Mouse (Mus musculus): ENCODE data around the gene Arhgef10l. TPM values are rescaled to one million over a fixed set of nuclear protein-coding genes. Genes with fewer than 3 reads are reported as not detected.
A peak's percentile ranks its signal among the peaks of the same experiment; 100 is the strongest.

Gene Arhgef10l
- polyA plus RNA-seq (2012; rRNA removed) = 22.2 and 26.0 TPM in 2 replicates

- no peaks in the 10 kb centered on the region for H3K36me3 ChIP-seq (ENCODE audit: control insufficient read depth, insufficient read depth, low read length)
- no peaks in the 10 kb centered on the region for H3K27me3 ChIP-seq (ENCODE audit: control insufficient read depth, insufficient read depth, low read length)
- no peak within 1 kb of the TSS for H3K27ac ChIP-seq (ENCODE audit: control insufficient read depth, insufficient read depth, low read length)
- WGBS = 87% methylated on average over 11 of the region's 11 CpGs
- H3K4me3 ChIP-seq (ENCODE audit: control insufficient read depth, insufficient read depth, low read length) = no peak within 1 kb of the TSS
- H3K4me1 ChIP-seq (replicated peaks; ENCODE audit: control insufficient read depth, insufficient read depth, low read length) = no peaks in the 10 kb centered on the region
- no peak for DNase-seq
- TF ChIP-seq CTCF (IDR thresholded peaks at IDR 0.05; ENCODE audit: borderline replicate concordance, control insufficient read depth, extremely low read depth, insufficient read depth, low read length, poor library complexity) (no peak), POLR2A (IDR thresholded peaks at IDR 0.05; ENCODE audit: control insufficient read depth, extremely low read depth, insufficient read depth, low read length, poor library complexity) (no peak)
These were observed at the start of gene Arhgef10l for GRCm38 (mm10) chr4:140665760-140666159. Arhgef10l (minus strand) TSS chr4:140666012.

DNA sequence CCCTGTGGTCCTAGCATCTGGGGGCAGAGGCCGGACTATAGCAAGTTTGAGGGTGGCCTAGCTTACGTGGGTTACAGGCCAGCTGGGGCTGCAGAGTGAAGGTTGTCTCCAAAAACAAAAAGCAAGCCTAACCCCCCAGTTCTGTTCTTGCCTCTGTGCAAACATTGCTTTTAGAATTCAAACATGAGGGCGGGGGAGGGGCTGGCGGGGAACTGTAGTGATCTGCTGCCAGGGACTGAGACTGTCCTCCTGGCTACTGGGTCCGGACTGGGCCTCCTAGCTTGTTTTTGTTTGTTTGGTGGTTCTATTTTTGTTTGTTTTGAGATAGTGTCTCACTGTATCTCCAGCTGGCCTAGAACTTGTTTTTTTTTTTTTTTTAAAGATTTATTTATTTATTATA is 48.8 kb upstream of the Arhgef10l start:
- no peak for DNase-seq
- H3K4me3 ChIP-seq (ENCODE audit: control insufficient read depth, insufficient read depth, low read length) = no peak overlapping the region
- 97% methylated on average over 5 of the region's 5 CpGs for WGBS
- no peak overlapping the region for H3K27ac ChIP-seq (ENCODE audit: control insufficient read depth, insufficient read depth, low read length)
- no peaks in the 10 kb centered on the region for H3K4me1 ChIP-seq (replicated peaks; ENCODE audit: control insufficient read depth, insufficient read depth, low read length)
- TF ChIP-seq POLR2A (IDR thresholded peaks at IDR 0.05; ENCODE audit: control insufficient read depth, extremely low read depth, insufficient read depth, low read length, poor library complexity) (no peak), CTCF (IDR thresholded peaks at IDR 0.05; ENCODE audit: borderline replicate concordance, control insufficient read depth, extremely low read depth, insufficient read depth, low read length, poor library complexity) (no peak)
- peaks cover 88% of the 10 kb centered on the region for H3K36me3 ChIP-seq (ENCODE audit: control insufficient read depth, insufficient read depth, low read length)
- H3K27me3 ChIP-seq (ENCODE audit: control insufficient read depth, insufficient read depth, low read length) = no peaks in the 10 kb centered on the region

DNA sequence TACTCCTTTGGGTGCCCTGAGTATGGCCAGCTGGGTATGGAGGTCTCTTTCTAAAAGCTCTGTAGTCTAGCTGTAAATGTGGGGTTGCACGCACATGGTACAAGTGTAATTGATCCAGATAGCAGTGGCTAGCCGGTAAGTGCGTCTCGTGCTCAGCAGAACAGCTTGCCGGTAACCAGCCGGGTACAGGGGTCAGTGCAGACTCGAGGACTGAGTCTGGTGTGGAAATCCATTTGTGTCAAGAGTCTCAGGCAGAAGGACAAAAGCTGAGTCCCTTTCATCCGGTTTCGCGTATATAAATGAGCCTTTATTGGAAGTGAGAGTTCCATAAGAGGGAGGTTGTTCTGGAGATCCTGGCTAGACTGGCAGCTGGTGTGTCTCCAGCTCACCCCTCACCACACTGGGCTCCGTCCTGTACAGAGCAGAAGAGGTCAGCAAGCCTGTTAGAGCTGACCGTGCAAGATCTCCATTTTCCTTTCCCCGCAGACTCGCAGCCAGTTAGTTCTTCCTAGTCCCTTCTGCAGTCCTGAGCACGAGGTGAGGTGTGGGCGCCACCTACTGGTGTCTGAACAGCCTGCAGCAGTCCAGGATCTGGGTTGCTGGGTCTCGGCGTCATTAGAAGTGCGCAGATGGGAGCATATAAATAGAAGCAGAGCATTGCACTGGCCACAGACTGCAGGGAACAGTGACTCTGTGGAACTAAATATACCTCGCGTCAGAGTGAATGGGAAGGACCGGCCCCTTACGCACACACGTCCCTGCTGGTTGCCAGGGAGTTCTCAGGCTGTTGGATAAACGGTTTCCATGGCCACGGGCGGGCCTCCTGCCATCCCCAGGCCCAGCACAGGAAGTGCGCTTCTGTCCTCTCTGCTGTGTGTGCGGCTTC is 47.9 kb upstream of the Arhgef10l start:
- H3K27ac ChIP-seq (ENCODE audit: control insufficient read depth, insufficient read depth, low read length) = no peak overlapping the region
- no peaks in the 10 kb centered on the region for H3K4me1 ChIP-seq (replicated peaks; ENCODE audit: control insufficient read depth, insufficient read depth, low read length)
- H3K36me3 ChIP-seq (ENCODE audit: control insufficient read depth, insufficient read depth, low read length) = peaks cover 85% of the 10 kb centered on the region
- TF ChIP-seq POLR2A (IDR thresholded peaks at IDR 0.05; ENCODE audit: control insufficient read depth, extremely low read depth, insufficient read depth, low read length, poor library complexity) = 0 out of 2 replicates have a peak, but pooled peaks have one; percentile 22
- peak; percentile 86 for TF ChIP-seq CTCF (IDR thresholded peaks at IDR 0.05; ENCODE audit: borderline replicate concordance, control insufficient read depth, extremely low read depth, insufficient read depth, low read length, poor library complexity)
- no peak overlapping the region for H3K4me3 ChIP-seq (ENCODE audit: control insufficient read depth, insufficient read depth, low read length)
- no peaks in the 10 kb centered on the region for H3K27me3 ChIP-seq (ENCODE audit: control insufficient read depth, insufficient read depth, low read length)
- DNase-seq = peak; percentile 79
- 75% methylated on average over 29 of the region's 29 CpGs for WGBS

- TF ChIP-seq POLR2A (IDR thresholded peaks at IDR 0.05; ENCODE audit: control insufficient read depth, extremely low read depth, insufficient read depth, low read length, poor library complexity) (no peak), CTCF (IDR thresholded peaks at IDR 0.05; ENCODE audit: borderline replicate concordance, control insufficient read depth, extremely low read depth, insufficient read depth, low read length, poor library complexity) (no peak)
- 98% methylated on average over 5 of the region's 5 CpGs for WGBS
- Histone ChIP-seq H3K27me3 (ENCODE audit: control insufficient read depth, insufficient read depth, low read length) (no peaks in the 10 kb centered on the region), H3K4me3 (ENCODE audit: control insufficient read depth, insufficient read depth, low read length) (no peak overlapping the region), H3K4me1 (replicated peaks; ENCODE audit: control insufficient read depth, insufficient read depth, low read length) (no peaks in the 10 kb centered on the region), H3K27ac (ENCODE audit: control insufficient read depth, insufficient read depth, low read length) (no peak overlapping the region), H3K36me3 (ENCODE audit: control insufficient read depth, insufficient read depth, low read length) (peaks cover 71% of the 10 kb centered on the region)
- no peak for DNase-seq
These were observed 45.5 kb upstream of the Arhgef10l start for GRCm38 (mm10) chr4:140711360-140711759.

DNA sequence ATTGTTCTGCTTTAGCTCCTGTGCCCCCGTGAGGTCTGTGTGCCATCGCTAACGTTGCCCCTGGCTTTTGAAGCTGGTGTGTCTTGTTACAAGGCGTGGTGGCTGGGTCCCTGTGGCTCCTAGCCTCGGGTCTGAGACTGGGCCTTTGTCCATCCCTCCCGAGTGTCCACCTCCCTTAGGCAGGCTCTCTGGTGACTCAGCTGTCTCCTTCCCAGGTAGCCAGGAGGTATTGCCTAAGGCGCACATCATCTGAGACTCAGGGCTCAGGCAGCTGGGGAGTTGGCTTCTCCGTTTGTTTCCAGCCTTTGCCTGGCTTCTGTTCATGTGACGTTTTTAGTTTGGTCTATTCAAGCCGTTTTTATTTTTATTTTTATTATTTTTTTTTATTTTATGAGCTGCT is 45.0 kb upstream of the Arhgef10l start:
- WGBS = 92% methylated on average over 10 of the region's 10 CpGs
- Histone ChIP-seq H3K27ac (ENCODE audit: control insufficient read depth, insufficient read depth, low read length) (no peak overlapping the region), H3K36me3 (ENCODE audit: control insufficient read depth, insufficient read depth, low read length) (peaks cover 65% of the 10 kb centered on the region), H3K27me3 (ENCODE audit: control insufficient read depth, insufficient read depth, low read length) (no peaks in the 10 kb centered on the region), H3K4me3 (ENCODE audit: control insufficient read depth, insufficient read depth, low read length) (no peak overlapping the region), H3K4me1 (replicated peaks; ENCODE audit: control insufficient read depth, insufficient read depth, low read length) (no peaks in the 10 kb centered on the region)
- no peak for DNase-seq
- TF ChIP-seq POLR2A (IDR thresholded peaks at IDR 0.05; ENCODE audit: control insufficient read depth, extremely low read depth, insufficient read depth, low read length, poor library complexity) (no peak), CTCF (IDR thresholded peaks at IDR 0.05; ENCODE audit: borderline replicate concordance, control insufficient read depth, extremely low read depth, insufficient read depth, low read length, poor library complexity) (no peak)

- Histone ChIP-seq H3K4me1 (replicated peaks; ENCODE audit: control insufficient read depth, insufficient read depth, low read length) (no peaks in the 10 kb centered on the region), H3K27ac (ENCODE audit: control insufficient read depth, insufficient read depth, low read length) (no peak overlapping the region), H3K27me3 (ENCODE audit: control insufficient read depth, insufficient read depth, low read length) (no peaks in the 10 kb centered on the region), H3K4me3 (ENCODE audit: control insufficient read depth, insufficient read depth, low read length) (no peak overlapping the region), H3K36me3 (ENCODE audit: control insufficient read depth, insufficient read depth, low read length) (peaks cover 56% of the 10 kb centered on the region)
- DNase-seq = no peak
- TF ChIP-seq CTCF (IDR thresholded peaks at IDR 0.05; ENCODE audit: borderline replicate concordance, control insufficient read depth, extremely low read depth, insufficient read depth, low read length, poor library complexity) (no peak), POLR2A (IDR thresholded peaks at IDR 0.05; ENCODE audit: control insufficient read depth, extremely low read depth, insufficient read depth, low read length, poor library complexity) (no peak)
- WGBS = 72% methylated on average over 10 of the region's 10 CpGs
These were observed 43.8 kb upstream of the Arhgef10l start for GRCm38 (mm10) chr4:140709617-140710016.

Data from thymus, adult 2 months (tissue).